Mouse (Mus musculus): ENCODE data around the gene Gm26566. TPM values are rescaled to one million over a fixed set of nuclear protein-coding genes. Genes with fewer than 3 reads are reported as not detected.
A peak's percentile ranks its signal among the peaks of the same experiment; 100 is the strongest.

Gene Gm26566
- polyA plus RNA-seq (2014; fragmentation: Nextera tagmentation; extraction: Ambion mirVana), result 1.1 TPM in 2 replicates

DNA sequence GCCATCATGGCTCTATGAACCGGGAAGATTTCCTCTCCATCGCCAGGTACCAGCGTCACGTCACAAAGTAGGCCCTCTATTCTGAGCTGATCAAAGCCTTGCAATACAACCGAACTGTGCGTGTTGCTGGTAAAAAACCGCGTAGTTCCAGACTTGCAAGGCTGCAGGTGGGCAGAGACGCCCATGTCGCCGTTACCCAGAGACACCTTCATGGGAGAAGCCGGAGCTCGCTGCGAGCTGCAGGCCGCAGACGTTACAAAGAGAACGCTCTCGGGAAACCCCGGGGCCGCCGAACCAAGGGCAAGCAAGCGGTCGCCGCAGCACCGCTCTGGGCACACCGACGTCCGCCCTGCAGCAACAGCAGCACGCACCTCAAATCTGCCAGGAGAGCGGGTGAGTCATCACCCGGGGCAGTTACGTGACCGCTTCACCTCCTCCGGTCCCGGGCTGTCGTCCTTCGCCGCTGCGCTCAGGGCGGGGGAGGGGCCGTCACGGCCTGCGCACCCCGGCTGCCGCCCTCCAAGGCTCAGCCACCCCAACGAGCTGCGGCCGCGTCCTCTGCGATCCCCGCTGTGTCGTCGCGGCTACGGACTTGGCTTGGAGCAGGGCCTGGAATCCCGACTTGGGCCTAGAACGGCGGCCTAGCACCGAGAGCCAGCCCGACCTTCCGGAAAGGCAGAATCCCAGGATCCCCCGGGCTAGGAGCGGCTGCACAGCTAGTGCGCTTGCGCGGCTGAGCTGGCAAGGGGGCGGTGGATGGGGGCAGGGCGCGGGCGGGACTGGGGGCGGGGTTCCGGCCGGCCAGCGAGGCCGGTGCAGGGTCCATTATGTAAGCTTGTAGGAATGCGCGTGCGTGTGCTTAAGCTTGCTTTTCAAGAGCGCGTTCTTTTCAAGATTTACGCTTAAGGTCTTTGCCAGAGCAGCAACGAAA, at the start of gene Gm26566, which contains the start of gene Klhl9:
Gene Gm26566, plus strand, starts transcription at position 15 of the 931 bp plus-strand sequence.
Gene Klhl9, minus strand, starts transcription at position 675 of the 931 bp plus-strand sequence.
- Histone ChIP-seq H3K9me3 (ENCODE audit: low read depth, low read length) (no peaks in the 10 kb centered on the region), H3K36me3 (ENCODE audit: insufficient read depth) (peaks cover 29% of the 10 kb centered on the region), H3K27ac (ENCODE audit: low read depth) (peak within 1 kb of the TSS; percentile 98), H3K4me1 (ENCODE audit: insufficient read depth) (peaks cover 16% of the 10 kb centered on the region), H3K9ac (peak within 1 kb of the TSS; percentile 99), H3K4me3 (ENCODE audit: low read depth, low read length) (peak within 1 kb of the TSS; percentile 93), H3K4me2 (peak within 1 kb of the TSS; percentile 86), H3K27me3 (ENCODE audit: insufficient read depth, low read length) (no peaks in the 10 kb centered on the region)
- WGBS, result under 1% methylated on average over 77 of the region's 82 CpGs
- no peak for TF ChIP-seq CTCF (IDR thresholded peaks at IDR 0.05; ENCODE audit: low read depth)
- peak; percentile 96 for ATAC-seq (ENCODE audit: insufficient read depth)
- DNase-seq, result peak; percentile 98

DNA sequence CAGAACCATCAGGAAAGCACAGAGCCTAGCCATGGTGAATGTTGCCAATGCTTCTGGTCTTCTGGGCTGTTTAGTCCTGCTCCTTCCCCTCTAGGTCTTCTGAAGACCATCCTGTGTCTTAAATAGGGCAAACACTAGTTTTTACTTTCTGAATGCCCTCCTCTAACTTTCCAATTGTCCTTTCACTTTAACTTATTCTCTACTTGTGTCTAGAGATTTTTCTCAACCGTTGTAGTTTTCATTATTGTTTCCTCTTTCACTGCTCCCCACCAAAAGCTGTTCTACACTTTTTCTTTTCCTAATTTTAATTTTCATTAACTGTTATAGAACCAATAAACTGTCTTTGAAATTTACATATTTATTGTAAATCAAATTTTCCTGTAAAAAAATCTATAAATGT, 44.8 kb upstream of the Gm26566 start, which contains the start of gene Ifna16:
Gene Ifna16, minus strand, starts transcription at position 101 of the 400 bp plus-strand sequence.
- Histone ChIP-seq H3K9ac (no peak within 1 kb of the TSS), H3K9me3 (ENCODE audit: low read depth, low read length) (no peaks in the 10 kb centered on the region), H3K4me1 (ENCODE audit: insufficient read depth) (no peaks in the 10 kb centered on the region), H3K4me2 (no peak within 1 kb of the TSS), H3K36me3 (ENCODE audit: insufficient read depth) (no peaks in the 10 kb centered on the region), H3K4me3 (ENCODE audit: low read depth, low read length) (no peak within 1 kb of the TSS), H3K27me3 (ENCODE audit: insufficient read depth, low read length) (no peaks in the 10 kb centered on the region), H3K27ac (ENCODE audit: low read depth) (no peak within 1 kb of the TSS)
- ATAC-seq (ENCODE audit: insufficient read depth), result no peak
- no peak for DNase-seq
- no peak for TF ChIP-seq CTCF (IDR thresholded peaks at IDR 0.05; ENCODE audit: low read depth)
- WGBS, result 81% methylated on average over 1 of the region's 1 CpGs

DNA sequence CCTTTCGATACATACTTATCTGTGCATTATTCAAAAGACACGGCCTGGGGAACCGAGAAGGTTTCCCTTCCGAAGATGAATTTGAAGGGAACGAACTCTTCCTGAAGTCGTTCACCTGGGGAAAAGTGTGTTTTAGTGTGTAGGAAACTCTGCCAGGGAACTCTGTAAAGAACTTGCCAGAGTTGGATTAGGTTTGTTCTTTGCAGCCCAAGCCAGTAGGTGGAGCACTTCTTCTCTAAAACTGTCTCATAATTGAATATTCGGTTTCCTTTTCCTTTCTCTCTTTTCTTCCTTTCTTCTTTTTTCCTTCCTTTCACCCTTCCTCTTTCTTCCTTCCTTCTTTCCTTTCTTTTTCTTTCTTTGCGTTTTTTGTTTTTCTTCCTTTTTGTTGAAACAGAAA, 41.2 kb upstream of the Gm26566 start:
- Histone ChIP-seq H3K9me3 (ENCODE audit: low read depth, low read length) (no peaks in the 10 kb centered on the region), H3K9ac (no peak overlapping the region), H3K27me3 (ENCODE audit: insufficient read depth, low read length) (no peaks in the 10 kb centered on the region), H3K4me3 (ENCODE audit: low read depth, low read length) (no peak overlapping the region), H3K36me3 (ENCODE audit: insufficient read depth) (no peaks in the 10 kb centered on the region), H3K4me2 (no peak overlapping the region), H3K4me1 (ENCODE audit: insufficient read depth) (no peaks in the 10 kb centered on the region), H3K27ac (ENCODE audit: low read depth) (no peak overlapping the region)
- 42% methylated on average over 8 of the region's 8 CpGs for WGBS
- DNase-seq (peak; percentile 75), ATAC-seq (ENCODE audit: insufficient read depth) (no peak)
- TF ChIP-seq CTCF (IDR thresholded peaks at IDR 0.05; ENCODE audit: low read depth), result peak; percentile 61

DNA sequence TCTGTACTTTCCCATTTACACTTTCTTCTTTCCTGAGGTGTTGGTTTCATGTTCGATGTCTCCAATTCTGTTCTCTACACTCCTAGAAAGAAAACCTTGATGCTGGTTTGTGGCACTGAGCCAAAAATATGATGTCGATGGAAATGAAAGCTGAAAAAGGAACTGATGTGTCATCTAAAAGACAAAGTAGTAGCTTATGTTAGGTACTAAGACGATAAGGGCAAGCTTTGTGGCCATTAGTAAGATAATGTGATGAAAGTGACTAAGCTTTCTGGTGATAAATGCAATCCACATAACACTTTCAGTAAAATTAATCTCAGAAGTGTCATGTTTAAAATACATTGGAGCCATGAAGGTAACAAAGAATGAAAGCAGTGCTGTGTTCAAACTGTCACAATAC, 40.3 kb upstream of the Gm26566 start:
- TF ChIP-seq CTCF (IDR thresholded peaks at IDR 0.05; ENCODE audit: low read depth), result no peak
- Histone ChIP-seq H3K4me2 (no peak overlapping the region), H3K4me1 (ENCODE audit: insufficient read depth) (no peaks in the 10 kb centered on the region), H3K36me3 (ENCODE audit: insufficient read depth) (no peaks in the 10 kb centered on the region), H3K9ac (no peak overlapping the region), H3K27me3 (ENCODE audit: insufficient read depth, low read length) (no peaks in the 10 kb centered on the region), H3K4me3 (ENCODE audit: low read depth, low read length) (no peak overlapping the region), H3K9me3 (ENCODE audit: low read depth, low read length) (no peaks in the 10 kb centered on the region), H3K27ac (ENCODE audit: low read depth) (no peak overlapping the region)
- no peak for ATAC-seq (ENCODE audit: insufficient read depth)
- no peak for DNase-seq
- 30% methylated on average over 3 of the region's 3 CpGs for WGBS

DNA sequence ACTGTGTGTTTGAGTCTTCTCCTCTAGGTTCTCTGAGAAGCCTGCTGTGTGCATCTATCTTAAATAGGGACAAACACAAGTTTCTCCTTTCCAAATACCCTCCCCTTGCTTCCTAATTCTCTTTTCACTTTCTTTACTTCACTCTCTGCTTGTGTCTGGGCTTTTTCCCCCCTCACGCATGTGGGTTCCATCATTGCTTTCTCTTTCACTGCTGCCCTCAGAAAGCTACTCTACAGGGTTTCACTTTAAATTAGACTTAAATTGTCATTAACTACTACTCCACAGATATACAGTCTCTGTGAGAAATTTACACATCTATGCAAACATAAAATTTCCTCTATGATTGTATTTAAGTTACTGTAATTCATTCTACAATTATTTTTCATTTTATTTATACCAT, 37.8 kb upstream of the Gm26566 start, which contains the start of gene Ifna2:
Gene Ifna2, minus strand, starts transcription at position 101 of the 400 bp plus-strand sequence.
- H3K4me2 ChIP-seq, result no peak within 1 kb of the TSS
- H3K9me3 ChIP-seq (ENCODE audit: low read depth, low read length), result no peaks in the 10 kb centered on the region
- no peak within 1 kb of the TSS for H3K27ac ChIP-seq (ENCODE audit: low read depth)
- no peaks in the 10 kb centered on the region for H3K4me1 ChIP-seq (ENCODE audit: insufficient read depth)
- no peak within 1 kb of the TSS for H3K4me3 ChIP-seq (ENCODE audit: low read depth, low read length)
- H3K27me3 ChIP-seq (ENCODE audit: insufficient read depth, low read length), result no peaks in the 10 kb centered on the region
- DNase-seq, result no peak
- H3K36me3 ChIP-seq (ENCODE audit: insufficient read depth), result no peaks in the 10 kb centered on the region
- 80% methylated on average over 1 of the region's 1 CpGs for WGBS
- ATAC-seq (ENCODE audit: insufficient read depth), result no peak
- TF ChIP-seq CTCF (IDR thresholded peaks at IDR 0.05; ENCODE audit: low read depth), result no peak
- H3K9ac ChIP-seq, result no peak within 1 kb of the TSS

DNA sequence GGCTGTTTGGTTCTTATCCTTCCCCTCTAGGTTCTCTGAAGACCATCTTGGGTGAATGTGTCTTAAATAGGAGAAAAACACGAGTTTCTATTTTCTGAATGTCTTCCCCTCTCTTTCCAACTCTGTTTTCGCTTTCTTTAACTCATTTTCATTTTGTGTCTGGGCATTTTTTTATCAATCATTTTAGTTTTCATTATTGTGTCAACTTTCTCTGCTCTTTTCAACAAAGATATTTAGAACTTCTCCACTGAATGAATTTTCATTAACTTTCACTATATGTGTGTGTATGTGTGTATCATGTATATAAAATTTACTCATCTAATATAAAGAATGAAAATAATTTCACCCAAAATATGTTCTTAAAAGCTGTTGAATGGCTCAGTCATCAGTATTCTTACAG, 30.3 kb upstream of the Gm26566 start, which contains the start of gene Ifnab:
Gene Ifnab, minus strand, starts transcription at position 101 of the 400 bp plus-strand sequence.
- WGBS, result 52% methylated on average over 2 of the region's 2 CpGs
- Histone ChIP-seq H3K9me3 (ENCODE audit: low read depth, low read length) (no peaks in the 10 kb centered on the region), H3K27me3 (ENCODE audit: insufficient read depth, low read length) (no peaks in the 10 kb centered on the region), H3K4me3 (ENCODE audit: low read depth, low read length) (no peak within 1 kb of the TSS), H3K36me3 (ENCODE audit: insufficient read depth) (no peaks in the 10 kb centered on the region), H3K27ac (ENCODE audit: low read depth) (no peak within 1 kb of the TSS), H3K4me1 (ENCODE audit: insufficient read depth) (no peaks in the 10 kb centered on the region), H3K4me2 (no peak within 1 kb of the TSS), H3K9ac (no peak within 1 kb of the TSS)
- no peak for TF ChIP-seq CTCF (IDR thresholded peaks at IDR 0.05; ENCODE audit: low read depth)
- no peak for DNase-seq
- no peak for ATAC-seq (ENCODE audit: insufficient read depth)

DNA sequence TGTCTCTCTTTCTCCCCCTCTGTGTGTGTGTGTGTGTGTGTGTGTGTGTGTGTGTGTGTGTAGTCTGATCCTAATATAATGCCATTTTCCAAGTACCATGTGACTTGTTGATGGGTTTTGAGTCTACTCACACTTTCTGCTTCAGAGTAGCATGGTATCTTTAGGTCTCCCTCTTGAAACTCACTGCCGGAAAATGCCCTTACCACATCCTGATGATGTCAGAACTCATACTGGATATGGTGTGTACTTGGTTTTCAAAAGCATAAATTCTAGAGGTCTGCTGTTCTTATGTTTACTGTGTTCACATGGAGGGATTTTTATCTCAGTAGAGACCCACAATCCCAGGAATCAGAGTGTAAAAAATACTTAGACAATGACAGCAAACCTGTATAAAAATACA, 29.1 kb upstream of the Gm26566 start:
- DNase-seq (no peak), ATAC-seq (ENCODE audit: insufficient read depth) (no peak)
- no peak for TF ChIP-seq CTCF (IDR thresholded peaks at IDR 0.05; ENCODE audit: low read depth)
- Histone ChIP-seq H3K4me1 (ENCODE audit: insufficient read depth) (no peaks in the 10 kb centered on the region), H3K4me2 (no peak overlapping the region), H3K9ac (no peak overlapping the region), H3K27me3 (ENCODE audit: insufficient read depth, low read length) (no peaks in the 10 kb centered on the region), H3K27ac (ENCODE audit: low read depth) (no peak overlapping the region), H3K36me3 (ENCODE audit: insufficient read depth) (no peaks in the 10 kb centered on the region), H3K4me3 (ENCODE audit: low read depth, low read length) (no peak overlapping the region), H3K9me3 (ENCODE audit: low read depth, low read length) (no peaks in the 10 kb centered on the region)
- 68% methylated on average over 1 of the region's 1 CpGs for WGBS

All from lung, embryonic 14.5 days (tissue).